Mouse (Mus musculus): ENCODE results near the gene Fn3krp. TPM values are rescaled to one million over a fixed set of nuclear protein-coding genes. Genes with fewer than 3 reads are reported as not detected.

Gene Fn3krp
- polyA plus RNA-seq, 1 experiment from 2014 or later, result 4.4 TPM

DNA sequence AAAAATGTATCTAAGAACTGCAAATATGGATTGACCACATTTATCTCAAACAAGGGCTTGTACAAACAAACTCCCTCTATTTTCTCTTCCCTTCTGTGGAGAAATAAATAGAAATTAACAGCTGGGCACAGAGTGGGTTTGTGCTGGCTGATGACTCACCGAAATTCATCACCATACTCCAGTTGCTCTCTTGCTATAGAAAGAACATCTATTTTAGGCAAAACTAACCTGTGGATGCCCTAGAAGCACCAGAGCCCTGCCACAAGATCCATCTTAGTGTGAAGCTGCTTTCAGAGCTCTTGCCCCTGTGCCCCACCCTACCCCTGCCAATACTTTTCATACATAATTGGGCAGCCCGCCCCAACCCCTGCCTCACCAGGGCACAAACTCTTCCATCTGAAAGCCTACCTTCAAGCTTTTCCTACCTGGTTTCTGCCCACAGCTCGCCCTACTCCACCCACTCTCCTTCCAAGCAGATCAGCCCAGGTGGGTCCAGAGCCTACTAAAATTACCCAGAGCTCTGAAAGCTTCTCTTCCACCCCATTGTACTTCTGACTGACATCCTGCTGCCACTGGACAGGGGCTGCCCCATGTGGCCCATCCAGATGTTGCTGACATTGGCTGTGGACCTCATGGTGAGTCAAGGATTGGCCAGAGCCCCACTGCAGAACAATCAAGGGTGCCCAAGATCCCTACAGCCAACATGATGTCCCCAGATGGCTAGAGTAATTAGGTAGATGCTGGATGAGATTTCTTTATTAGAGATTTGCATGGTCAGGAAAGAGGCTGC is 13.6 kb upstream of the Fn3krp start:
- ATAC-seq (replicated peaks; ENCODE audit: extremely low read depth, insufficient read depth, low FRiP score), result no peak
- no peaks in the 10 kb centered on the region for H3K27me3 ChIP-seq (ENCODE audit: control insufficient read depth, insufficient read depth, low read length)
- no peak overlapping the region for H3K27ac ChIP-seq (ENCODE audit: low read length)
- H3K4me1 ChIP-seq (ENCODE audit: control insufficient read depth, insufficient read depth, low read length), result no peaks in the 10 kb centered on the region
- H3K4me2 ChIP-seq (ENCODE audit: low read depth, low read length), result no peak overlapping the region
- H3K4me3 ChIP-seq (ENCODE audit: low read length), result no peak overlapping the region
- no peak overlapping the region for H3K9ac ChIP-seq (ENCODE audit: low read length)
- no peaks in the 10 kb centered on the region for H3K36me3 ChIP-seq (ENCODE audit: control insufficient read depth, insufficient read depth)
- H3K9me3 ChIP-seq (replicated peaks; ENCODE audit: control insufficient read depth, low read length), result no peaks in the 10 kb centered on the region
- 63% methylated on average over 3 of the region's 3 CpGs for WGBS

DNA sequence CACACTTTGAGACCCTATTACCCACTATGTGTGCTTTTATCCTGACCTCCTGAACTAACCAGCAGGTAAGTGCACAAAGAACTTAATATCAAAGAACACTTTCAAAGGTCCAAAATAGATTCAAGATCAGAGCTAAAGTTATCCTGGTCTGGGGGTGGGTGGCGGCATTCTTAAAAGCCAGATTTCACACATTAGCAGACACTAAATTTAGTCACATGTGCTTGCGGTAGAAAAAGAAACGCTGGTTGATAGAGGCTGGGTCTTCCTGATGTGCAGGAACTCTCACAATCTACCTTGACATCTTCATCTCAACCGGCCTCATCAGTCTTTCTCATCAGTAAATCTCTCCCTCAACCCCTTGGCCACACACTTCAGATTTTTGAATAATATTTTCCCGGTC is 6.4 kb upstream of the Fn3krp start:
- WGBS, result 56% methylated on average over 5 of the region's 5 CpGs
- no peak for ATAC-seq (replicated peaks; ENCODE audit: extremely low read depth, insufficient read depth, low FRiP score)
- no peak overlapping the region for H3K27ac ChIP-seq (ENCODE audit: low read length)
- H3K27me3 ChIP-seq (ENCODE audit: control insufficient read depth, insufficient read depth, low read length), result no peaks in the 10 kb centered on the region
- no peaks in the 10 kb centered on the region for H3K36me3 ChIP-seq (ENCODE audit: control insufficient read depth, insufficient read depth)
- H3K4me3 ChIP-seq (ENCODE audit: low read length), result no peak overlapping the region
- no peaks in the 10 kb centered on the region for H3K9me3 ChIP-seq (replicated peaks; ENCODE audit: control insufficient read depth, low read length)
- no peaks in the 10 kb centered on the region; the same call in 1 of the 2 replicates for H3K4me1 ChIP-seq (ENCODE audit: control insufficient read depth, insufficient read depth, low read length)
- H3K4me2 ChIP-seq (ENCODE audit: low read depth, low read length), result no peak overlapping the region
- no peak overlapping the region for H3K9ac ChIP-seq (ENCODE audit: low read length)

DNA sequence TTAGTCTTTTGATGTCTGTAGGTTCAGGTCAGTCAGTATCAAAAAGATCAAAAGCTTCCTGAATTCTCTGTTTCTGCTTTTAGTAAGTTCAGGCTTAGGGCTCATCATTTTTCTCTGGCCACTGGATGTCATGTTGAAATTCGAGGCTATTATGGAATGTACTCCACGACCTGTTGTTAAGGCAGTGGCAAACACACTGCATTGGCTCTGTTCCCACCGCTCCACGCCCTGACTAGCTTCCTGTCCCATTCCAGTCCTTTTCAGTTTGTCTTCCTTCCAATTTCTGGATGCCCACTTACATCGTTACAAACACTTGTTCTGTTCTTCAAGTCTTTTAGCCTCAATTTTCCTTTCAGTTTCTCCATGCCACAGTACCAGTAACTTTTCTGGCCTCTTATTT is 5.8 kb upstream of the Fn3krp start:
- Histone ChIP-seq H3K36me3 (ENCODE audit: control insufficient read depth, insufficient read depth) (no peaks in the 10 kb centered on the region), H3K9ac (ENCODE audit: low read length) (no peak overlapping the region), H3K27me3 (ENCODE audit: control insufficient read depth, insufficient read depth, low read length) (no peaks in the 10 kb centered on the region), H3K4me1 (ENCODE audit: control insufficient read depth, insufficient read depth, low read length) (no peaks in the 10 kb centered on the region; the same call in 1 of the 2 replicates), H3K9me3 (replicated peaks; ENCODE audit: control insufficient read depth, low read length) (no peaks in the 10 kb centered on the region), H3K4me2 (ENCODE audit: low read depth, low read length) (no peak overlapping the region), H3K4me3 (ENCODE audit: low read length) (no peak overlapping the region), H3K27ac (ENCODE audit: low read length) (no peak overlapping the region)
- 44% methylated on average over 5 of the region's 5 CpGs for WGBS
- ATAC-seq (replicated peaks; ENCODE audit: extremely low read depth, insufficient read depth, low FRiP score), result no peak

DNA sequence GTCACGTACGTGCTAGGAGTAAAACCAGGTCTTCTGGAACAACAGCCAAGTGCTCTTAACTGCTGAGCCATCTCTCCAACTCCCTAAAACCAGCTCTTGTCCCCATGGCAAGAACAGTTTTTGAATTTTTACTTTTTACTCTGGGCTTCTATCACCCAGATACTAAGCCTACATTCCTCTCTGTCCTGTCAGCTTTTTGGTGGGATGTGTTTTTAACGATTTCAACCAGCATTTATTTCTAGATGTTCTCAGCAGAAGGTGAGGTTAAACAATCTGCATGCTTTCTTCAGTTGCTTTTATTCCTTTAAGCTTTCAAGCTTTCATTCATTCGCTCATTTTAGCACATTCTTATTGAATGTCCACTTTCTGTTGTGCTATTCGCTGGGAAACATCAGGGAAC is 3.2 kb upstream of the Fn3krp start:
- Histone ChIP-seq H3K36me3 (ENCODE audit: control insufficient read depth, insufficient read depth) (no peaks in the 10 kb centered on the region), H3K4me2 (ENCODE audit: low read depth, low read length) (no peak overlapping the region), H3K4me1 (ENCODE audit: control insufficient read depth, insufficient read depth, low read length) (peaks cover 12% of the 10 kb centered on the region), H3K27me3 (ENCODE audit: control insufficient read depth, insufficient read depth, low read length) (no peaks in the 10 kb centered on the region), H3K27ac (ENCODE audit: low read length) (no peak overlapping the region), H3K4me3 (ENCODE audit: low read length) (no peak overlapping the region), H3K9me3 (replicated peaks; ENCODE audit: control insufficient read depth, low read length) (no peaks in the 10 kb centered on the region), H3K9ac (ENCODE audit: low read length) (no peak overlapping the region)
- WGBS, result 84% methylated on average over 5 of the region's 5 CpGs
- no peak for ATAC-seq (replicated peaks; ENCODE audit: extremely low read depth, insufficient read depth, low FRiP score)

GRCm38 (mm10) chr11:121418932-121419331 is 2.3 kb upstream of the Fn3krp start:
- 51% methylated on average over 2 of the region's 2 CpGs for WGBS
- no peak overlapping the region for H3K4me3 ChIP-seq (ENCODE audit: low read length)
- no peak overlapping the region for H3K9ac ChIP-seq (ENCODE audit: low read length)

GRCm38 (mm10) chr11:121420379-121420778 is 822 bp upstream of the Fn3krp start:
- WGBS, result 53% methylated on average over 5 of the region's 5 CpGs
- Histone ChIP-seq H3K9me3 (replicated peaks; ENCODE audit: control insufficient read depth, low read length) (no peaks in the 10 kb centered on the region), H3K4me3 (ENCODE audit: low read length) (peak overlapping the region; percentile 78), H3K36me3 (ENCODE audit: control insufficient read depth, insufficient read depth) (no peaks in the 10 kb centered on the region), H3K9ac (ENCODE audit: low read length) (peak overlapping the region; percentile 76), H3K4me1 (ENCODE audit: control insufficient read depth, insufficient read depth, low read length) (peaks cover 12% of the 10 kb centered on the region), H3K27me3 (ENCODE audit: control insufficient read depth, insufficient read depth, low read length) (no peaks in the 10 kb centered on the region), H3K4me2 (ENCODE audit: low read depth, low read length) (peak overlapping the region; percentile 88), H3K27ac (ENCODE audit: low read length) (peak overlapping the region; percentile 85)
- no peak for ATAC-seq (replicated peaks; ENCODE audit: extremely low read depth, insufficient read depth, low FRiP score)

More at GRCm38 (mm10) chr11:121418932-121419331, 2.3 kb upstream of the Fn3krp start:
- H3K27me3 ChIP-seq (ENCODE audit: control insufficient read depth, insufficient read depth, low read length), result no peaks in the 10 kb centered on the region
- H3K4me2 ChIP-seq (ENCODE audit: low read depth, low read length), result no peak overlapping the region
- H3K36me3 ChIP-seq (ENCODE audit: control insufficient read depth, insufficient read depth), result no peaks in the 10 kb centered on the region
- H3K9me3 ChIP-seq (replicated peaks; ENCODE audit: control insufficient read depth, low read length), result no peaks in the 10 kb centered on the region
- no peak overlapping the region for H3K27ac ChIP-seq (ENCODE audit: low read length)
- no peak for ATAC-seq (replicated peaks; ENCODE audit: extremely low read depth, insufficient read depth, low FRiP score)
- peaks cover 12% of the 10 kb centered on the region for H3K4me1 ChIP-seq (ENCODE audit: control insufficient read depth, insufficient read depth, low read length)

DNA sequence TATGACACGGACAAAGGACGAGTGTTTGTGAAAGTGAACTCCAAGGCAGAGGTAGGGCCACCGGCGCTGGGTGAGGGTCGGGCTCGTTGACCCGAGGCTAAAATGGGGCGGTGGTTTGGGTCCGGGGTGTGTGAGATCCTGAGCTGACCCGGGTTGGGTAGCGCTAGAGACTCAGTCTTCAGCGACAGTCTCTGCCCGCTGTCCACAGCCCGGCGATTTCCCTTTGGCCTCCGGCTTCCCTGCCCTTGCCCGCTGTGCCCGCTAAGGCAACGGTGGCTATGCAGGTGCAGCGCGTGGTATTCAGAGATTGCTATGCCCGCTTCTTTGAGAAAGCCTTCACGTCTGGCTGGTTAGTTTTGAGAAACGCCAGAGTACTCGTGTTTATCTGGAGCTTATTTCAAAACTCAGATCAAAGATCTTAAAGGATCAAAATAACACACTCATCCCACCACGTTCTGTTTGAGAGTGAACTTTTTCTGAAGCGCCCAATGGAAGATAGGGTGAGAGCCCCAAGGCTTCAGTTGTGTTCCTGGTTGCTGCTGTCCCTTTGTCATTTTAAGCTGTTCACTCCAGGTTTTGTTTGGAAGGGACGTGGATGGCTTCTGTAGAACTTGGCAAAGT is 462 bp downstream of the Fn3krp start:
- no peaks in the 10 kb centered on the region for H3K36me3 ChIP-seq (ENCODE audit: control insufficient read depth, insufficient read depth)
- peak; percentile 60 for ATAC-seq (replicated peaks; ENCODE audit: extremely low read depth, insufficient read depth, low FRiP score)
- H3K27me3 ChIP-seq (ENCODE audit: control insufficient read depth, insufficient read depth, low read length), result no peaks in the 10 kb centered on the region
- H3K27ac ChIP-seq (ENCODE audit: low read length), result peak overlapping the region; percentile 85
- peak overlapping the region; percentile 78 for H3K4me3 ChIP-seq (ENCODE audit: low read length)
- under 1% methylated on average over 28 of the region's 28 CpGs for WGBS
- H3K9me3 ChIP-seq (replicated peaks; ENCODE audit: control insufficient read depth, low read length), result no peaks in the 10 kb centered on the region
- H3K9ac ChIP-seq (ENCODE audit: low read length), result peak overlapping the region; percentile 84
- peak overlapping the region; percentile 88 for H3K4me2 ChIP-seq (ENCODE audit: low read depth, low read length)
- peaks cover 12% of the 10 kb centered on the region for H3K4me1 ChIP-seq (ENCODE audit: control insufficient read depth, insufficient read depth, low read length)

DNA sequence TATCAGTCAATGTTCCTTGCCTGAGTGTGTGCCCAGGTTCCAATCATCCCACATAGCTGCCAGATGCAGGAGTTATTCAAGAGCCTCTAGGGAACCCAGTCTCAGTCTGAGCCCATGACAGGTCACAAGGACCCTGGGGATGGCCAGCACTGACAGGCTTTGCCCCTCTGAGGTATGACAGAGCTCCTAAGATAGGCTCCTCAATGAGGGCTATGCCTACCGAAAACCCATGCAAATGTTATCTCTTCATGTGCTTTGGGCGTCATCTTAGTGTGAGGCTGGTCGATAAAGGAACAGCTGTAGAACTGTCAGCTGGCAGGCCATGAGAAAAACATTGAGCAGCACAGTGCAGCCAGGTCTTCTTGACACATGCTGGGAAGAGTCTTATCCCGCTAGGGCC is 12.2 kb downstream of the Fn3krp start:
- Histone ChIP-seq H3K9me3 (replicated peaks; ENCODE audit: control insufficient read depth, low read length) (no peaks in the 10 kb centered on the region), H3K9ac (ENCODE audit: low read length) (no peak overlapping the region), H3K27me3 (ENCODE audit: control insufficient read depth, insufficient read depth, low read length) (no peaks in the 10 kb centered on the region), H3K27ac (ENCODE audit: low read length) (peak overlapping the region; percentile 91), H3K4me2 (ENCODE audit: low read depth, low read length) (peak overlapping the region; percentile 85), H3K4me1 (ENCODE audit: control insufficient read depth, insufficient read depth, low read length) (peaks cover 14% of the 10 kb centered on the region), H3K4me3 (ENCODE audit: low read length) (no peak overlapping the region), H3K36me3 (ENCODE audit: control insufficient read depth, insufficient read depth) (peaks cover 10% of the 10 kb centered on the region)
- WGBS, result 35% methylated on average over 4 of the region's 4 CpGs
- ATAC-seq (replicated peaks; ENCODE audit: extremely low read depth, insufficient read depth, low FRiP score), result 0 out of 2 replicates have a peak, but pooled peaks have one; percentile 8
